Mouse (Mus musculus) kidney, postnatal 0 days (tissue): ENCODE measurements at regions not wholly inside any gene's neighbourhood (a gene's known extent, or its start where the extent isn't known, plus 50 kb on each side); places are given as distances from the start of the nearest gene placed in this dataset.
"Not testable (repeated sequence)": the region's sequence is repeated elsewhere in the genome, so short reads cannot be mapped to it uniquely, and the experiment has no call there.

Experiments used
- ATAC-seq: fragments of 200-750 bp; cut with Nextera tagmentation; replicated peaks from 2 replicates; pipeline ENCODE4 v1.8.0; 2017; ENCODE audit warnings: low read depth, moderate number of reproducible peaks, moderate TSS enrichment, moderate library complexity; ENCODE audit not compliant: low FRiP score
- DNase-seq: peaks from one replicate; pipeline ENCODE4 v3.0.0-alpha.2; 2016; ENCODE audit warnings: low spot score
- H3K27ac ChIP-seq: fragments of 300-500 bp; sonication (generic); 2 replicates; pipeline ENCODE4 v1.5.1; 2014; ENCODE audit warnings: mild to moderate bottlenecking
- H3K27me3 ChIP-seq: fragments of 300-500 bp; sonication (generic); 2 replicates; pipeline ENCODE4 v1.6.1; 2014; ENCODE audit warnings: low read length, mixed read lengths; ENCODE audit not compliant: insufficient read depth
- H3K36me3 ChIP-seq: fragments of 300-500 bp; sonication (generic); 2 replicates; pipeline ENCODE4 v1.6.1; 2014; ENCODE audit warnings: low read length, mixed read lengths; ENCODE audit not compliant: insufficient read depth
- H3K4me1 ChIP-seq: fragments of 300-500 bp; sonication (generic); replicated peaks from 2 replicates; pipeline ENCODE4 v1.6.1; 2014; ENCODE audit warnings: antibody characterized with exemption, low read length, mixed read lengths; ENCODE audit not compliant: insufficient read depth
- H3K4me2 ChIP-seq: fragments of 300-500 bp; sonication (generic); 2 replicates; pipeline ENCODE4 v1.6.1; 2014; ENCODE audit warnings: mild to moderate bottlenecking, low read length, moderate library complexity, mixed read lengths
- H3K4me3 ChIP-seq: fragments of 300-500 bp; sonication (generic); replicated peaks from 2 replicates; pipeline ENCODE4 v1.5.1; 2014; ENCODE audit warnings: low read depth, low read length
- H3K9ac ChIP-seq: fragments of 300-500 bp; sonication (generic); 2 replicates; pipeline ENCODE4 v1.6.1; 2014; ENCODE audit warnings: low read depth, low read length
- H3K9me3 ChIP-seq: fragments of 300-500 bp; sonication (generic); replicated peaks from 2 replicates; pipeline ENCODE4 v1.6.1; 2016; ENCODE audit warnings: low read length, inconsistent platforms, mixed read lengths
- CTCF ChIP-seq: IDR thresholded peaks from 2 replicates; pipeline ENCODE4 v1.5.1; 2016; ENCODE audit warnings: antibody characterized with exemption, low read depth, mild to moderate bottlenecking, moderate library complexity
- WGBS: fragments of 180-500 bp; shearing (Covaris S2); extraction: QIAGEN DNeasy Blood & Tissue Kit; methylation state at CpG from one replicate; pipeline ENCODE4 v1.1.7; 2014; 5-methylcytosine and 5-hydroxymethylcytosine counted together

GRCm38 (mm10) chr9:5663886-5664285 lies 318.7 kb downstream of the Casp12 start:
- Histone ChIP-seq H3K4me1 (no peaks in the 10 kb centered on the region), H3K27ac (no peak overlapping the region), H3K36me3 (no peaks in the 10 kb centered on the region), H3K9ac (no peak overlapping the region), H3K4me2 (no peak overlapping the region), H3K9me3 (no peaks in the 10 kb centered on the region), H3K4me3 (no peak overlapping the region), H3K27me3 (no peaks in the 10 kb centered on the region)
- no peak for DNase-seq
- no peak for TF ChIP-seq CTCF
- WGBS: 92% methylated on average over 7 of the region's 7 CpGs
- ATAC-seq: no peak

- Histone ChIP-seq H3K4me3 (no peak overlapping the region), H3K36me3 (no peaks in the 10 kb centered on the region), H3K9me3 (no peaks in the 10 kb centered on the region), H3K9ac (no peak overlapping the region), H3K27ac (no peak overlapping the region), H3K4me1 (no peaks in the 10 kb centered on the region), H3K27me3 (no peaks in the 10 kb centered on the region), H3K4me2 (no peak overlapping the region)
- no peak for ATAC-seq
- WGBS: 78% methylated on average over 4 of the region's 4 CpGs
- DNase-seq: no peak
- no peak for TF ChIP-seq CTCF
Observed at GRCm38 (mm10) chr9:5673551-5673950, 328.3 kb downstream of the Casp12 start.

- WGBS: 54% methylated on average over 3 of the region's 3 CpGs
- Histone ChIP-seq H3K4me3 (no peak overlapping the region), H3K9me3 (no peaks in the 10 kb centered on the region), H3K9ac (no peak overlapping the region), H3K27ac (no peak overlapping the region), H3K27me3 (no peaks in the 10 kb centered on the region), H3K4me2 (no peak overlapping the region), H3K4me1 (no peaks in the 10 kb centered on the region), H3K36me3 (no peaks in the 10 kb centered on the region)
- DNase-seq (no peak), ATAC-seq (no peak)
- TF ChIP-seq CTCF: no peak
Observed at GRCm38 (mm10) chr9:5708482-5708881, 363.3 kb downstream of the Casp12 start.

GRCm38 (mm10) chr9:5709480-5709879 lies 364.2 kb downstream of the Casp12 start:
- Histone ChIP-seq H3K36me3 (no peaks in the 10 kb centered on the region), H3K4me3 (no peak overlapping the region), H3K9ac (no peak overlapping the region), H3K4me2 (no peak overlapping the region), H3K4me1 (no peaks in the 10 kb centered on the region), H3K9me3 (no peaks in the 10 kb centered on the region), H3K27ac (no peak overlapping the region), H3K27me3 (no peaks in the 10 kb centered on the region)
- no peak for DNase-seq
- 56% methylated on average over 2 of the region's 2 CpGs for WGBS
- ATAC-seq: no peak
- no peak for TF ChIP-seq CTCF

- H3K36me3 ChIP-seq, DNase-seq, ATAC-seq, H3K4me1 ChIP-seq, H3K9me3 ChIP-seq, H3K27me3 ChIP-seq, H3K4me3 ChIP-seq, H3K9ac ChIP-seq, H3K27ac ChIP-seq, H3K4me2 ChIP-seq: not testable (repeated sequence)
- WGBS: 96% methylated on average over 2 of the region's 2 CpGs
Observed at GRCm38 (mm10) chr9:5718585-5718984, 373.4 kb downstream of the Casp12 start.

GRCm38 (mm10) chr9:5728843-5729242 lies 383.6 kb downstream of the Casp12 start:
- Histone ChIP-seq H3K9ac (no peak overlapping the region), H3K4me2 (no peak overlapping the region), H3K9me3 (no peaks in the 10 kb centered on the region), H3K36me3 (no peaks in the 10 kb centered on the region), H3K4me1 (no peaks in the 10 kb centered on the region), H3K27me3 (no peaks in the 10 kb centered on the region), H3K4me3 (no peak overlapping the region), H3K27ac (no peak overlapping the region)
- no peak for TF ChIP-seq CTCF
- DNase-seq (peak; percentile 75), ATAC-seq (no peak)

GRCm38 (mm10) chr9:5752686-5753301 lies 407.6 kb downstream of the Casp12 start:
- Histone ChIP-seq H3K36me3 (no peaks in the 10 kb centered on the region), H3K4me3 (no peak overlapping the region), H3K4me2 (no peak overlapping the region), H3K9ac (no peak overlapping the region), H3K9me3 (no peaks in the 10 kb centered on the region), H3K4me1 (no peaks in the 10 kb centered on the region), H3K27ac (no peak overlapping the region), H3K27me3 (no peaks in the 10 kb centered on the region)
- TF ChIP-seq CTCF: no peak
- DNase-seq (no peak), ATAC-seq (no peak)
